Mouse (Mus musculus): ENCODE data around the gene Rnd2. TPM values are rescaled to one million over a fixed set of nuclear protein-coding genes. Genes with fewer than 3 reads are reported as not detected.

The Rnd2 gene
- total RNA-seq, 2 experiments from 2014 or later: 10.2 to 11.6 TPM

Small RNAs within 50 kb of the gene (microRNA-seq; reads per million reads assigned to microRNA genes)
- gene Mir6929: 1.00 reads per million

Other genes with a start within 250 kb of the Rnd2 start
- 10 to 100 TPM; 30.0 to 37.7 TPM for gene Ezh1, start 238.5 kb upstream of the Rnd2 start, total RNA-seq (2021)
- 10 to 100 TPM; 39.5 to 61.8 TPM for gene Ramp2, start 219.0 kb upstream of the Rnd2 start, total RNA-seq (2021)
- 100 to 1,000 TPM in 1 of 2 experiments, 10 to 100 TPM in 1; 90.6 to 121 TPM for gene Vps25, start 211.3 kb upstream of the Rnd2 start, total RNA-seq (2021)
- 1 to 10 TPM; 1.5 to 2.5 TPM for gene Wnk4, start 204.4 kb upstream of the Rnd2 start, total RNA-seq (2021)
- under 1 TPM; 0.23 to 0.26 TPM for gene Cntd1, start 186.0 kb upstream of the Rnd2 start, total RNA-seq (2021)
- gene Coa3, start 185.9 kb upstream of the Rnd2 start, total RNA-seq (2021): 10 to 100 TPM; 69.2 to 75.4 TPM
- gene Becn1, start 162.7 kb upstream of the Rnd2 start, total RNA-seq (2021): 100 to 1,000 TPM; 150 to 159 TPM
- gene Psme3, start 148.8 kb upstream of the Rnd2 start, total RNA-seq (2021): 100 to 1,000 TPM; 122 to 145 TPM
- gene Aoc2, start 139.9 kb upstream of the Rnd2 start, total RNA-seq (2021): 1 to 10 TPM; 4.6 to 7.1 TPM
- 10 to 100 TPM; 40.4 to 67.8 TPM for gene Aoc3, start 134.4 kb upstream of the Rnd2 start, total RNA-seq (2021)
- 1 to 10 TPM; 2.9 to 6.4 TPM for gene G6pc, start 97.4 kb upstream of the Rnd2 start, total RNA-seq (2021)
- gene Aarsd1, start 47.4 kb upstream of the Rnd2 start, total RNA-seq (2021): 10 to 100 TPM; 30.1 to 35.2 TPM
- 1 to 10 TPM; 2.6 to 5.6 TPM for gene Gm27029, start 40.2 kb upstream of the Rnd2 start, total RNA-seq (2021)
- gene Rundc1, start 39.9 kb upstream of the Rnd2 start, total RNA-seq (2021): 10 to 100 TPM; 24.1 to 26.7 TPM
- gene Ptges3l, start 39.7 kb upstream of the Rnd2 start, total RNA-seq (2021): 1 to 10 TPM; 2.6 to 3.4 TPM
- 10 to 100 TPM; 77.7 to 94.3 TPM for gene Rpl27, start 22.7 kb upstream of the Rnd2 start, total RNA-seq (2021)
- gene Ifi35, start 16.6 kb upstream of the Rnd2 start, total RNA-seq (2021): 10 to 100 TPM; 39.1 to 41.8 TPM
- 100 to 1,000 TPM; 123 to 141 TPM for gene Vat1, start 1.2 kb downstream of the Rnd2 start, total RNA-seq (2021)
- gene Brca1, start 87.0 kb downstream of the Rnd2 start, total RNA-seq (2021): 1 to 10 TPM; 2.4 to 2.9 TPM
- gene Nbr1, start 87.2 kb downstream of the Rnd2 start, total RNA-seq (2021): 100 to 1,000 TPM; 128 to 134 TPM
- 10 to 100 TPM; 10.9 to 11.1 TPM for gene Tmem106a, start 117.2 kb downstream of the Rnd2 start, total RNA-seq (2021)
- not detected for gene Gm11634, start 134.3 kb downstream of the Rnd2 start, total RNA-seq (2021)
- 10 to 100 TPM; 24.0 to 31.6 TPM for gene Rdm1, start 162.2 kb downstream of the Rnd2 start, total RNA-seq (2021)
- gene Arl4d, start 200.5 kb downstream of the Rnd2 start, total RNA-seq (2021): 10 to 100 TPM; 11.4 to 12.5 TPM